Mouse (Mus musculus) splenic B cell, adult 2 months (primary cell): ENCODE data around the gene Slc4a7.
A peak's percentile ranks its signal among the peaks of the same experiment; 100 is the strongest.

Source experiments
- DNase-seq: peaks from one replicate; pipeline ENCODE4 v3.0.0-alpha.2; 2011; ENCODE audit warnings: low read depth, low spot score
- H3K27me3 ChIP-seq: 2 replicates; pipeline ENCODE4 v1.6.1; 2012; ENCODE audit warnings: mild to moderate bottlenecking, low read length, moderate library complexity, mixed read lengths; ENCODE audit not compliant: control insufficient read depth, poor library complexity, insufficient read depth, severe bottlenecking
- H3K36me3 ChIP-seq: 2 replicates; pipeline ENCODE4 v1.6.1; 2012; ENCODE audit warnings: mild to moderate bottlenecking, low read length, moderate library complexity, mixed read lengths; ENCODE audit not compliant: control insufficient read depth, poor library complexity, insufficient read depth, severe bottlenecking

Slc4a7 gene

GRCm38 (mm10) chr14:14701710-14702329 lies at the start of gene Slc4a7:
TSS of gene Slc4a7 (plus strand) at chr14:14702279.
- no peaks in the 10 kb centered on the region for H3K27me3 ChIP-seq
- DNase-seq, result no peak
- H3K36me3 ChIP-seq, result 0 out of 2 replicates have a peak, but pooled peaks cover 2% of the 10 kb centered on the region

GRCm38 (mm10) chr14:14670597-14670996 lies 31.5 kb upstream of the Slc4a7 start:
- Histone ChIP-seq H3K27me3 (no peaks in the 10 kb centered on the region), H3K36me3 (no peaks in the 10 kb centered on the region)
- DNase-seq, result no peak

DNA sequence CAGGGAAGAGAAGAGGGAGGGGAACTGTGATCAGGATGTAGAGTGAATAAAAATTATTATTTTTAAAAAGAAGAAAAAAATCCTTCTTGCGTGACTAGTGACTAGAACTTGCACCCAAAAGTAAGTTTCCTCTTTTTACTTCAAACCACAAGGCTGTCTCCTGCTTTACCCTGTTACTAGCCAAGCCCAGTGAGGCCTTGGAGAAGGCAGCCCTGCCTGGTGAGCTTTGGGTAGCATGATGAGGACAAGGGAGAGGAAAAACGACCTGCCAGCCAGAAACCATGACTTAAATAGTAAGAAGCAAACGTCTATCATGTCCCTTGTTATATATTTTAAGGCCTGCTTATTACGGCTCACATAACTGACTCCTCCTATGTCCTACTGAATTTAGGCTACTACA lies 20.5 kb upstream of the Slc4a7 start:
- H3K27me3 ChIP-seq, result no peaks in the 10 kb centered on the region
- no peaks in the 10 kb centered on the region for H3K36me3 ChIP-seq
- DNase-seq, result peak; percentile 40

GRCm38 (mm10) chr14:14684771-14685170 lies 17.3 kb upstream of the Slc4a7 start:
- Histone ChIP-seq H3K27me3 (no peaks in the 10 kb centered on the region), H3K36me3 (no peaks in the 10 kb centered on the region)
- peak; percentile 74 for DNase-seq

- no peaks in the 10 kb centered on the region for H3K36me3 ChIP-seq
- H3K27me3 ChIP-seq, result no peaks in the 10 kb centered on the region
- DNase-seq, result peak; percentile 46
Observed at GRCm38 (mm10) chr14:14686101-14686551, 16.0 kb upstream of the Slc4a7 start.

DNA sequence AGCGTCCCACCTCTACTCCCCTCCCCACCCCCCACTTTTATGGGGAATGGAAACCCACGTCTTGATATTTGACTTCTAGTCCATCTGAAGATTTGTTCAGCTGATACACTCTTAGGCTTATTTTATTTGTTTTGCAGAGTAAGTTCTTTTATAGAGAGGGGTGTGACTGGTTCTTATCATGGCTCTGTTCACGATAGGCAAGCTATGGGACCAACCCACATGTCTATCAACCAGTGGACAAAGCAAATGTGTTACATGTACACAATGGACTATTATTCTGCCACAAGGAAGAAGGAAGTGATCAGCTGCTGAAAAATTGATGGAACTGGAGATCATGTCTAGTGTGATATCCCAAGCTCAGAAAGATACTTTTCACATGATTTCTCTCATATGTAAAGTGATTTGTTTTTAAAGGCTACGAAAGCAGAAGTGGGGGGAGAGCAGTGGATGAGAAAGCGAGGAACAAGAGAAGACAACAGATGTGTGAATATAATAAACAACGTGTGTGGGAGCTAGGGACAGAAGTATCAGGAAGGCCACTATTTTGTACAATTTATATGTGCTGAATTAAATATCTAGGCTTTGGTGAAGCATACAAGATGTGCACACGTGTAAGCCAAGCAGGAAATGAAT lies 14.7 kb upstream of the Slc4a7 start:
- no peaks in the 10 kb centered on the region for H3K27me3 ChIP-seq
- DNase-seq, result peak; percentile 53
- peaks cover under 1% of the 10 kb centered on the region; the same call in 1 of the 2 replicates for H3K36me3 ChIP-seq

GRCm38 (mm10) chr14:14702399-14703345 lies 593 bp downstream of the Slc4a7 start:
- peak; percentile 98 for DNase-seq
- H3K36me3 ChIP-seq, result 0 out of 2 replicates have a peak, but pooled peaks cover 2% of the 10 kb centered on the region
- no peaks in the 10 kb centered on the region for H3K27me3 ChIP-seq

- Histone ChIP-seq H3K27me3 (no peaks in the 10 kb centered on the region), H3K36me3 (0 out of 2 replicates have a peak, but pooled peaks cover 2% of the 10 kb centered on the region)
- DNase-seq, result no peak
Observed at GRCm38 (mm10) chr14:14703346-14703871, 1.3 kb downstream of the Slc4a7 start.

DNA sequence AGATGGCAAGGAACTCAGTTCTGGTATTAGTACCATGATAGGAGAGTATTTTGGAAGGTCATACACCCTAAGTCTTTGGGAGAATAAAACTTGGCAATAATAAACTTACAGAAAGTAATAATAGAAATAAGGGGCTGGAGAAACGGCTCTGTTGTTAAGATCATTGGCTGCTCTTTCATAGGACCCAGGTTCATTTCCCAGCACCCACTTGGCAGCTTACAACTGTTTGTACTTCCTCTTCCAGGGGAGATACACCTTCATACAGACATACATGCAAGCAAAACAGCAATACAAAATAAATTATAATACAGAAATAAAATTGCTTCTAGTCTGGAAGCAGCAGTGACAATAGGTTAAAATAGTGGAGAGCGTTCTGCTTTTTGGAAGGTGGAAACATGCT lies 2.6 kb downstream of the Slc4a7 start:
- Histone ChIP-seq H3K27me3 (no peaks in the 10 kb centered on the region), H3K36me3 (no peaks in the 10 kb centered on the region; the same call in 1 of the 2 replicates)
- DNase-seq, result no peak

- H3K27me3 ChIP-seq, result no peaks in the 10 kb centered on the region
- H3K36me3 ChIP-seq, result no peaks in the 10 kb centered on the region; the same call in 1 of the 2 replicates
- DNase-seq, result no peak
Observed at GRCm38 (mm10) chr14:14705126-14705525, 3.0 kb downstream of the Slc4a7 start.

DNA sequence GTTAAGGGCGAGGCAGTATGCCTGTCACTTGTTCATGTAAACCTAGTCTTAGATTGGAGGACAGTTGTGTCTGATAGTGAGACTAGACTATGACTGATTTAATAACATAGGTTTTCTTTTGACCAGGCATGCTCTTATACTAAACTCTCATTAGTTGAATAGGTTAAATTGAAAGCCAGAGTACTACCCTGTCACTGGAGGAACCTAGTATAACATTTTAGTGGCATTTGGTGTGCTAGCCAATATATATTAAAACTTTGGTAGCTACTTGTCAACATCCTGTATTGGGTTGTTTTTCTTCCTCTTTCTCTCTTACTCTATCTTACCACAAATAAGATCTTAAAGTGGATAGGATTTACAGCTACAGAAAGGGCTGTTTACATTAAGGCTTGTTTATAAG lies 4.3 kb downstream of the Slc4a7 start:
- Histone ChIP-seq H3K27me3 (no peaks in the 10 kb centered on the region), H3K36me3 (no peaks in the 10 kb centered on the region; the same call in 1 of the 2 replicates)
- DNase-seq, result peak; percentile 39

DNA sequence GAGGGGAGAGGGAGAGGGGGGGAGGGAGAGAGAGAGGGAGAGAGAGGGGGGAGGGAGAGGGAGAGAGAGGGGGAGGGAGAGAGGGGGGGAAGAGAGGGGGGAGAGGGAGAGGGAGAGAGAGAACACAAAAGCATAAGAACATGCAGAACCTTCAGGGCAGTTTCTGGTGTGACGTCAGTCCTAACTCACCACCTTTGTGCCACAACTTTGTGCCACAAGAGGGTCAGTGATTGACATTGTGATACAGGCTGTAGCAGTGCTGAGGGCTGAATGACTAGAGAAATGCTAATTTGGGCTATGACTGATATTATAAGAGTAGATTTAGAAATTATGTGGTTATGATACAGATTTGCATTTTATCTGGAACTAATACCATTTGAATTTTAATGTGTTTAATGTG lies 5.0 kb downstream of the Slc4a7 start:
- no peaks in the 10 kb centered on the region for H3K27me3 ChIP-seq
- H3K36me3 ChIP-seq, result no peaks in the 10 kb centered on the region; the same call in 1 of the 2 replicates
- DNase-seq, result peak; percentile 38

- no peaks in the 10 kb centered on the region; the same call in 1 of the 2 replicates for H3K36me3 ChIP-seq
- DNase-seq, result no peak
- no peaks in the 10 kb centered on the region for H3K27me3 ChIP-seq
Observed at GRCm38 (mm10) chr14:14709021-14709420, 6.9 kb downstream of the Slc4a7 start.

GRCm38 (mm10) chr14:14714130-14714529 lies 12.1 kb downstream of the Slc4a7 start:
- Histone ChIP-seq H3K36me3 (peaks cover 4% of the 10 kb centered on the region; the same call in 1 of the 2 replicates), H3K27me3 (no peaks in the 10 kb centered on the region)
- DNase-seq, result peak; percentile 37
